Mouse (Mus musculus) c-Kit-positive CD71-positive TER-119-positive erythroid progenitor cells, embryonic 14.5 days (primary cell): ENCODE results near the gene Cfl2.
"Not testable (repeated sequence)": the region's sequence is repeated elsewhere in the genome, so short reads cannot be mapped to it uniquely, and the experiment has no call there.

Source experiments
- DNase-seq: peaks from one replicate; pipeline ENCODE4 v3.0.0-alpha.2; 2013; ENCODE audit warnings: low spot score

The Cfl2 gene

GRCm38 (mm10) chr12:54862606-54863535, at the start of gene Cfl2:
Cfl2 (minus strand) TSS chr12:54862877.
- peak; percentile 60 for DNase-seq

- DNase-seq, result no peak
Observed at GRCm38 (mm10) chr12:54910387-54910786, 47.7 kb upstream of the Cfl2 start.

- DNase-seq, result not testable (repeated sequence)
Observed at GRCm38 (mm10) chr12:54892559-54892958, 29.9 kb upstream of the Cfl2 start.

- DNase-seq, result no peak
Observed at GRCm38 (mm10) chr12:54890426-54890825, 27.7 kb upstream of the Cfl2 start.

- DNase-seq, result no peak
Observed at GRCm38 (mm10) chr12:54887580-54888127, 25.0 kb upstream of the Cfl2 start.

GRCm38 (mm10) chr12:54879630-54880029, 17.0 kb upstream of the Cfl2 start:
- DNase-seq, result peak; percentile 60

- DNase-seq, result no peak
Observed at GRCm38 (mm10) chr12:54879211-54879610, 16.5 kb upstream of the Cfl2 start.

GRCm38 (mm10) chr12:54877875-54878274, 15.2 kb upstream of the Cfl2 start:
- DNase-seq, result no peak

- no peak for DNase-seq
Observed at GRCm38 (mm10) chr12:54876879-54877278, 14.2 kb upstream of the Cfl2 start.

- no peak for DNase-seq
Observed at GRCm38 (mm10) chr12:54874711-54875110, 12.0 kb upstream of the Cfl2 start.

- DNase-seq, result peak; percentile 51
Observed at GRCm38 (mm10) chr12:54861991-54862605, 579 bp downstream of the Cfl2 start.

GRCm38 (mm10) chr12:54859531-54859930, 3.1 kb downstream of the Cfl2 start:
- DNase-seq, result no peak

- no peak for DNase-seq
Observed at GRCm38 (mm10) chr12:54850551-54850950, 12.1 kb downstream of the Cfl2 start.

GRCm38 (mm10) chr12:54844415-54844814, 18.3 kb downstream of the Cfl2 start:
- no peak for DNase-seq

GRCm38 (mm10) chr12:54841576-54841975, 21.1 kb downstream of the Cfl2 start:
- DNase-seq, result no peak

GRCm38 (mm10) chr12:54839815-54840214, 22.9 kb downstream of the Cfl2 start:
- DNase-seq, result no peak

GRCm38 (mm10) chr12:54838931-54839330, 23.7 kb downstream of the Cfl2 start:
- DNase-seq, result no peak

- no peak for DNase-seq
Observed at GRCm38 (mm10) chr12:54835608-54836570, 26.8 kb downstream of the Cfl2 start.

- no peak for DNase-seq
Observed at GRCm38 (mm10) chr12:54834925-54835447, 27.7 kb downstream of the Cfl2 start.

GRCm38 (mm10) chr12:54833856-54834399, 28.7 kb downstream of the Cfl2 start:
- DNase-seq, result no peak

GRCm38 (mm10) chr12:54831927-54832326, 30.8 kb downstream of the Cfl2 start:
- DNase-seq, result not testable (repeated sequence)
